Mouse (Mus musculus) urinary bladder, postnatal 4 days (tissue): ENCODE results near the gene H2-T23.
"Not testable (repeated sequence)": the region's sequence is repeated elsewhere in the genome, so short reads cannot be mapped to it uniquely, and the experiment has no call there.

Experiments
- DNase-seq, 2 experiments: peaks; one replicate each; pipeline ENCODE4 v3.0.0; 2021 to 2022; ENCODE audit warnings: low spot score in 2 of 2

The H2-T23 gene

GRCm38 (mm10) chr17:36032351-36032875 is at the start of gene H2-T23:
H2-T23 (minus strand) TSS chr17:36032855.
- peak in 1 of 2 experiments; percentile 37 for DNase-seq

DNA sequence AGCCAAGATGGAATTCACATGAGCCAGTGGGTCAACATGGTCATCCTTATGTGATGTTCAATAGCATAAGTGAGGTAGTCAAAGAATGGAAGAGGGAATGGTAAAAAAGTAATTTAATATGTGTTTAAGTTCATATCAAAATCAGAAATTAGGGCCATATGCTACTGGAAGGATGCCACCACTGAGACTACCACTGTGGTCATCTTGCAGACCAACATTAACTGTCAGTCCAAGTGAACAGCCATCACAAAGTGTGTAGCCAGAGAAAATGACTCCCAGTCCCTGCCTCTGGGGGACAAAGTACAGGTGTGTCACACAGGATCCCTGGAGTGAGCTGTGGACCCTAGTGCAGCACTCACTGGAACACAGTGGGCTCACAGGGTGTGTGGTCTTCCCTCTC is 49.2 kb upstream of the H2-T23 start:
- not testable (repeated sequence) for DNase-seq

DNA sequence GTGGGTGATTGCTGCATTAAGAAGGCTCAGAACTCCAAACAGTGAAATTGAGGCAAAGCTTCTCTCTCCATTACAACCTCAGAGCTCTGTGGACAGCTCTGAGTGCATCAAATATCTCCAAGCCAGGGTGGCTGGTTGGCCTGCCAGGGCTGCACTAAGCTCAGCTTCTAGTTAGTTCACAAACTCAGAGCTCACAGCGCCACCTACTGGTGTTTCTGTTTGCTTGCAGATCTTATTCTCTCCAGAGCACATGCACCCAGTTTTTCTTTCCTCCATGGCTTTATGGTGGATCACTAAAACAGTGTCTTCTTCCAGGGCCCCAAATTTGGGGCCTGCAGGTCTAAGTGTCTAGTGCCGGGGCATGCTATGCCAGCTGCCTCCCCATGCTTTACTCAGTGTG is 28.2 kb upstream of the H2-T23 start:
- DNase-seq: peak; percentile 66 to 90

DNA sequence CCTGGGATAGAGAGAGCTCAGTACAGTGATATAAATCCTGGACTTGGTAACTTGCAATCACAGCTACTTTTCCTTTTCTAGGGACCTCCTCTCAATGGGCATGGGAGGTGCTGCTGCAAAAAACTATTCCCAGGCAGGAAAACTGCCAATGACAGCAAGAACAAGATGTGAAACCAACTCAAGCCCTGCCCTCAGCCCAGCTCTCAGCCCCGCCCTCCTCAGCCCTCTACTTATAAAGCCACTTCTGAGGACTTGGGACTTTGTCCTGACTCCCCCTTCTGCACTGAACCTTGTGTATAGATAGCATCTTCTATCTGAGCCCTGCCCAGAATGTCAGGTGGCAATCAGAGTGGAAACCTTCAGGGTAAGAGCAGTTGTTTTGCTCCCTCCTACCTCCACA is 25.7 kb upstream of the H2-T23 start, which contains the start of gene Gm11127:
TSS of gene Gm11127 (minus strand) at position 10 of the 400 bp plus-strand sequence.
- DNase-seq: not testable (repeated sequence)

GRCm38 (mm10) chr17:36057927-36058326 is 25.3 kb upstream of the H2-T23 start:
- not testable (repeated sequence) for DNase-seq

- DNase-seq: no peak
These were observed 10.6 kb upstream of the H2-T23 start for GRCm38 (mm10) chr17:36043286-36043685.

GRCm38 (mm10) chr17:36042610-36043169 is 10.0 kb upstream of the H2-T23 start, which contains the start of the genes H2-T22 and Gm6034:
H2-T22 (minus strand) TSS chr17:36042747.
Gm6034 (plus strand) TSS chr17:36042961.
- peak in 1 of 2 experiments; percentile 56 for DNase-seq

DNA sequence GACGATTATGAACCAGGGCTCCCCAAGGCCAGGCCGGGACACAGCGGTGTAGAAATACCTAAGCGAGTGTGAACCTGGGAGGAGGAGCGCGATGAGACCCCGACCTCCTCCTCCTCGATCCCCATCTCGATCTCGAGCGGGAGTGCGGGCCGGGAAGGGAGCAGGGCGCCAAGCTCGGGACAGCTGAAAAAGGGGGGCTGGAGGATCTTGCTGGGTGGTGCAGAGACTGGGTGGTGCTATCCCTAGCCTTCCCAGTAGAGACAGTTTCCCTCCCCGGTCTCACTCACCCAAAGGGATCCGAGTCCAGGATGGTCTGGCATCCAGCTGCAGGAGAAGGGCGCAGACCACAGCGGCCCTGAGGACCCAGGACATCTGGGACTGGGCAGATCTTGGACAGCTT is 9.4 kb upstream of the H2-T23 start:
- not testable (repeated sequence) for DNase-seq

DNA sequence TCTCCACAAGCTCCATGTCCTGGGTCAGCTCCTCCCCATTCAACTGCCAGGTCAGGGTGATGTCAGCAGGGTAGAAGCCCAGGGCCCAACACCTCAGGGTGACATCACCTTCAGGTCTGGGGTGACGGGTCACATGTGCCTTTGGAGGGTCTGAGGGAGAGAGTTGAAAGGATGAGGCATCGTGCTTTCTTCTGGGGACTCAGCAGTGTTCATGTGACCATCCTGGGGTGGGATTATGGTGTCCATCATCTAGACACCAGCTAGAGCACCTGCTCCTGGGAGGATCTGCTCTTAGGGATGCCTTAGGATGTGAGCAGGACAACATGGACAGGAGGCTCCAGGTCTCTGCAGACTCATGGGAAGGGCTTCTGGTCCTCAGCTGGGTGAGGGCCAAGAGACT is 7.9 kb upstream of the H2-T23 start:
- DNase-seq: not testable (repeated sequence)

- peak in 1 of 2 experiments; percentile 15 for DNase-seq
These were observed 3.5 kb upstream of the H2-T23 start for GRCm38 (mm10) chr17:36036126-36036525.

DNA sequence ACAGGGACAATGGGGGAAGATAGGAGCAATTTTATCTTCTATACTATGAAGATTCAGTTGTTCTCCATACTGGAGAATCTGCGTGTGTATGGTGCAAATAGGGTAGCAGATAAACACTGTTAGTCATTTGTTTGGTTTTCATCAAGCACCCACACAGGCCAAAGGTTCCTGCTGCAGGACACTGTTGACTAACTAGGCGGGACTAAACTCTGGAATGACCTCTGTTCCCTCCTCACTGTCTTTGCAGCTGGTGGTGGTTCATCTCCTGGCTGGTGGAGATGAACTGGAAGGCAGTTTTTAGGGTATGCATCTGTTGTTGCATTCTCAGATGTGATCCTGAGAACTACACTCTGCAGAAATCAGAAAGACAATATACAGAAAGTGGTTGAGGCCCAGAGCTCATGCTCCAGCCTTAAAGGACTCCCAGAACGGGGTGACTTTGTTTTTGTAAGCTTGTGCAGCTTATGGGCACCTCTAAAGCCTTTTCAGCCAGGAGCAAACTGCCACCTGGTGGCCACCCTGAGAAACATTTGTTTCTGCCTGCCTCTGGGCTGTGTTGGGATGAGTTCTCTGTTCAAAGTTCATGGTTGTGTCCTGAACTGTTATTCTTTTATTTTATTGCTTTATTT is 2.5 kb upstream of the H2-T23 start:
- peak in 1 of 2 experiments; percentile 35 for DNase-seq

- DNase-seq: not testable (repeated sequence)
These were observed 1.9 kb upstream of the H2-T23 start for GRCm38 (mm10) chr17:36034524-36034923.

DNA sequence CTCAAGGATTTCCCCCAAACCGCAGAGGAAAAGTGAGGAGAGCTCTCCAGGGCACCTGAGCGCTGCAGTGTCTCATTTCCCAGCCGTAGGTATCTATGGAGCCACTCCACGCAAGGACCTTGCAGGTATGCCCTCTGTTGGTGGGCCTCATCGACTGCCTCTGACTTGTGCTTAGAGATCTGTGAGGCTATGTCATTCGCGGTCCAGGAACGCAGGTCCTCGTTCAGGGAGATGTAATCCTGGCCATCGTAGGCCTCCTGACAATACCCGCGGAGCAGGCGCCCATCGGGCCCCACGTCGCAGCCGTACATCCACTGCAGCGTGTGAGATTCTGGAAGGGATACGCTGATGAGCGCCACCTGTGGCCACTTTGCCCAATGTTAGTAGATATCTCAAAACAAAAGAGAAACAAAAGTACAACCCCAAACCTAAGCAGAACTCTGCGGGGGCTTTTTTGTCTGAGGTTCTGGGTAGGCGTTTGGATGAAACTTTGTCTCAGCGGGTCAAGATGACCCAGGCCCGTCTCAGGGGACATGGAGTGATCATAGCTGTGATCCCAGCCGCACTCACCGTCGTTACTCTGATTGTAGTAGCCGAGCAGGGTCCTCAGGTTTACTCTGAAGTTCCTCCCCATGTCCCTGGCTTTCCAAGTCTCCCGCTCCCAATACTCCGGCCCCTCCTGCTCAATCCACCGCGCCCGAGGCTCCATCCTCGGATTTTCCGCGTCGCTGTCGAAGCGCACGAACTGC is 898 bp downstream of the H2-T23 start:
- DNase-seq: peak in 1 of 2 experiments; percentile 21

DNA sequence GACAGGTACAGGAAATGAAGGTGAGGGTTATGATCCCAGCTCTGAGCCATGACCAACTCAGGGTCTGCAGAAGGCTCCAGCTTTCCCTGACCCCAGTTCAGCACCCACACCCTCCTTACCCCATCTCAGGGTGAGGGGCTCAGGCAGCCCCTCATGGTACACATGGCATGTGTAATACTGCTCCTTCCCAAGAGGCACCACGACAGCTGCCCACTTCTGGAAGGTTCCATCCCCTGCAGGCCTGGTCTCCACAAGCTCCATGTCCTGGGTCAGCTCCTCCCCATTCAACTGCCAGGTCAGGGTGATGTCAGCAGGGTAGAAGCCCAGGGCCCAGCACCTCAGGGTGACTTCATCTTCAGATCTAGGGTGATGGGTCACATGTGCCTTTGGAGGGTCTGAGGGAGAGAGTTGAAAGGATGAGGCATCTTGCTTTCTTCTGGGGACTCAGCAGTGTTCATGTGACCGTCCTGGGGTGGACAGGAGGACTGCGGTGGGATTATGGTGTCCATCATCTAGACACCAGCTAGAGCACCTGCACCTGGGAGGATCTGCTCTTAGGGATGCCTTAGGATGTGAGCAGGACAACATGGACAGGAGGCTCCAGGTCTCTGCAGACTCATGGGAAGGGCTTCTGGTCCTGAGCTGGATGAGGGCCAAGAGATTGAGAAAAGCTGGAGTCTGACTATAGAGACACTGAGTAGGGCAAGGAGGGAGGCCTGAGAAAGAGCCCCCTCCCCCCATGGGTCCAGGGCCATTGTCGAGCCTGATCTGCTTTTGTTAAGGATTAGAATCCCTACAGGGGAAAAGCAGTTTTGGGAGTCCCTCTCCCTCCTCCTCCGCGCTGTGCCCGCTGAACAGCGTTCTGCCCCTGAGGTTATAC is 1.7 kb downstream of the H2-T23 start:
- DNase-seq: peak in 1 of 2 experiments; percentile 16

DNA sequence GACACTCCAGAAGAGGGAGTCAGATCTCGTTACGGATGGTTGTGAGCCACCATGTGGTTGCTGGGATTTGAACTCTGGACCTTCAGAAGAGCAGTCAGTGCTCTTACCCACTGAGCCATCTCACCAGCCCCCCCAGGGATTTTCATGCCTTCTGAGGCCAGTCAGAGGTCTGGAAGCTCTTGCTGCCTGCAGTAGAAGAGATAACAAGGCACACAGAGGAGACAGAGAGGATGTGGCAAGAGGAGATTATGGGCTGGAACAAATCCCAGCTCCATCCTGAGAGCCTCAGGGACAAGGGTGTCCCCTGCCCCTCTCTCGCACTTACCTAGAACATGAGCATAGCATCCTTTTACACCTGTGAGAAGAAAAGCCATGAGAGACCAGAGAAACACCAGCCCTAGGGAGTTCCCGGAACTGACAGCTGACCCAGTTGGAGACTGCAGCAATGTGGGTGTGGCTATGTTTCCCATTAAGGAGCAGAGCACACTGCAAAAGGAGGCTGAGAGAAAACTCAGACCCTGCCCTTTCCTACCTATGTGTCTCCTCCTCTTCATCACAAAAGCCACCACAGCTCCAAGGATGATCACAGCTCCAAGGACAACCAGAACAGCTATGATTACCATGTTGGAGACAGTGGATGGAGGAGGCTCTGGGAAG is 2.5 kb downstream of the H2-T23 start:
- DNase-seq: not testable (repeated sequence)

- no peak for DNase-seq
These were observed 3.6 kb downstream of the H2-T23 start for GRCm38 (mm10) chr17:36028879-36029619.

GRCm38 (mm10) chr17:36027663-36028062 is 5.0 kb downstream of the H2-T23 start:
- no peak for DNase-seq

GRCm38 (mm10) chr17:36025901-36026300 is 6.8 kb downstream of the H2-T23 start:
- no peak for DNase-seq

GRCm38 (mm10) chr17:36025197-36025596 is 7.5 kb downstream of the H2-T23 start:
- no peak for DNase-seq
